Mouse (Mus musculus): ENCODE results near the gene Ikzf2.

Gene Ikzf2

GRCm38 (mm10) chr1:69659779-69660178, 27.3 kb downstream of the Ikzf2 start:
- DNase-seq = no peak

- no peak for DNase-seq
Measured at GRCm38 (mm10) chr1:69658051-69658450, 29.0 kb downstream of the Ikzf2 start.

- DNase-seq = no peak
Measured at GRCm38 (mm10) chr1:69657455-69657854, 29.6 kb downstream of the Ikzf2 start.

DNA sequence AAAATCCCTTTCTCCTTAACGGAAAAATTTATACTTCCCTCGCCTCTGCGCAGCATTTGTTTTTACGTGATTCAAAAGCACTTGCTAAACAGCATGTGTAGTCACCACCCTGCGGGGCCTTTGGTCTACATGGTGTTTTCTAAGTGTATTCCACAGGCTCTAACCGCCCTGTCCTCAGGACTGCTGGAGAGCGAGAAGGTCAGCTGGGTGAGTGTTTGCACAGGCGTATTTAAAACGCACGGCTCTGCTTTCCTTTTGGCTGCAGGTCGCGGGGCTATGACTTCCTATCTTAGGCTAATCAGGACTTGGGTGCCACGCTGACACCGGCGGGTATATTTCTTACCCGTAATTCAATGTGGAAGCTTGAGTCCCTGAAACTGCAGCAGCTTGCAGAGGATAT, 30.1 kb downstream of the Ikzf2 start:
- DNase-seq = no peak

GRCm38 (mm10) chr1:69656047-69656782, 30.8 kb downstream of the Ikzf2 start:
- no peak for DNase-seq

GRCm38 (mm10) chr1:69655368-69655767, 31.7 kb downstream of the Ikzf2 start:
- DNase-seq = no peak

DNA sequence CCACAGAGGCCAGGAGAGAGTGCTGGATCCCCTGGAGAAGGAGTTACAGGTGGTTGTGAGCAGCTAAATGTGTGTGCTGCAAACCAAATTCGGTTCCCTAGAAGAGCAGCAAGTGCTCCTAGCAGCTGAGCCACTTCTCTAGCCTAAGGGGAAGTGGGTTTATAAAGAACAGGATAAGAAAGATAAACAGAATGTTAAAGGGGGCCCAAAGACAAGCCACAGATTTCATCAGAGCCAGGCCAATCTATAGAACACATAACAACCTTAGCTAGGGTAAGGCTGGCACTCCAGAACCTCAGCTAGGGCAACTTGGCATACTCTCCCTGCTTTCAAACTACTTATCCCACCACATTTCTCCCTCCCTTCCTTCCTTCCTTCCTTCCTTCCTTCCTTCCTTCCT, 32.1 kb downstream of the Ikzf2 start:
- DNase-seq = no peak

GRCm38 (mm10) chr1:69653419-69653818, 33.6 kb downstream of the Ikzf2 start:
- no peak for DNase-seq

- no peak for DNase-seq
Measured at GRCm38 (mm10) chr1:69643138-69643537, 43.9 kb downstream of the Ikzf2 start.

DNA sequence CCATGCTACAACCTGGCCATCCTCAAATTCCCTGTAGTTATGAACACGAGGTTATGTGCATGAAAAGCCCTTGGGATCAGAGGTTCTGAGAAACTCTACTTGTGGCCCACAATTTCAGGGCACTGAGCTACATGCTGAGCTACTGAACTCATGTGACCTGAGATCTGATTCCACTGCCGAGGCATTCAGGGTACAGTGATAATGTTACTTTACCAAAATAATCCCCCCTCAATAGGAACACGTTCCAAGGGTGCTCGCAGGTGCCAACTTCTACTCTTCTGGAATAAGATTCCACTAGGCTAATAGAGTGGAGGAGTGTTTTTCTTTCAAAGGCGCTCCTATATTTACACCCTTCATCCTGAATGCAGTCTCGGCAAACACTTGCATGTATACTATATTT, 45.1 kb downstream of the Ikzf2 start:
- no peak for DNase-seq

- DNase-seq = no peak
Measured at GRCm38 (mm10) chr1:69638321-69638720, 48.7 kb downstream of the Ikzf2 start.

DNA sequence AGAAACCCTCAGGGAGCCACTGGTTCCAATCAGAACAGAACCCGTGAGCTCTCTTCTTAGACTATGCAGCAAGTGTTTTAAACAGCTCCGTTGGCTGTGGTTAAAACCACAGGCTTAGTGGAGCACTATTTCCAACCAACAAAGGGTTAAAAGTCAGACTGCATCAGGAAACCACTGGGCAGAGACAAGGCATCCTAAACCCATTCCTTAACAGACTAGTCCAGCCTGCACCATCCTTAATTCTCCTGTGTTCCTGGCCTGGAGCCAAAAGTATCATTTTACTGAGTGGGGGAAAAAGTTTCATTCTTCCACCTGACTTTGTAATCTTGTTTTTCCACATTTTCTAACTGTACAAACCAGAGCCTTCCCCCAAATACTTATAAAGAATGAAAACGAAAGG, 49.1 kb downstream of the Ikzf2 start:
- DNase-seq = no peak

DNA sequence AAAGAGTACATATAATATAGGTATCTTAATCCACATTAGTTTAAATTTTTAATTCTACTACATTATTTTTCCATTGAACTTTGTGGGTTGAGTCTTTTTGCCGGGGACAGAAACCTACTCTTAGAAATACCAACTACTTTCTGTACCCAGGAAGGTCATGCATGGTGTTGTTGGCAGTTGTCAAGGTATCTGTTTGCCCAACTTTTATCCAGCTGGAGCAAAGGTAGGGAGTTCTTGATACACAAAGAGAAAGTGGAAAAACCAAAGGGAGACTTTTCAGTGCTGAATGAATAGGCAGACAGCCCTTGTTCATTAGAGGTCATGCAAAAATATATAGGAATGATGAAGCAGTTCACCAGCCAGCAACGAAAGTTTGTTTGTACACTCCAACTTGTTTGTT, 52.8 kb downstream of the Ikzf2 start:
- no peak for DNase-seq

DNA sequence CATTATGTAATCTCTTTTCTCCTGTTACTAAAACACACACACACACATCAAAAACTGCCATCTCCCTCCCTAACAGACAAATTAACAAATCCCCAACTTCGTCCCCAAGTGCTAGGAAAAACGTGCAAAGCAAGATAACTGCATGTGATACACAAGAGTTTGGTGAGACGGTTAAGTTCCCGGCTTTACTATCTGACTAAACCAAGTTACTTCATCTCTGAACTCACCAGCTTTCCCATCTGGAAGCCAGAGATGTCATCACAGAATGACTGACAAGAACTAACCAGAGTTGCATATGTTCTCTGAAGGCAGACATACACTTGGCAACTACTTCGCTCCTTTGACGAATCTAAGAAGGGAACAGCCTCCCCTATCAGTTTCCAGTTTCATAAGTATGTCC, 56.5 kb downstream of the Ikzf2 start:
- no peak for DNase-seq

GRCm38 (mm10) chr1:69629513-69629912, 57.5 kb downstream of the Ikzf2 start:
- DNase-seq = no peak

DNA sequence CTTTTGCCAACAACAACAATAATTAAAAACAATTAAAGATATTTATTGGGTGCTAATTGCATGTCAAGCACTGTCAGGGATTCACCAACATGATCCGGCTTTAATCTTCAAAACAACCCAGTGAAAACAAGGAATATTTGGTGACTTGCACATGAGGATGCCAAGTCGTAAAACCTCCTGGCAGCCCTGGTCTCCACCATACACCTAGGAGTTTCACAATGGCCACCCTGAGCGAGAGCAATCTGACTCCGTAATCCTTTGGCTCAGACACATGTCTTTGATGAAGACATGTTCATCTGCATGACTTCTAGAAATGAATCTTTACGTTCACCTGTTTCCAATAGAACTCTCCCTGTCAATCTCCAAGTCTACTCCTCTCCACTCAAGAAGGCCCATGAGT, 75.0 kb downstream of the Ikzf2 start:
- DNase-seq = no peak

GRCm38 (mm10) chr1:69611204-69611725, 75.8 kb downstream of the Ikzf2 start:
- no peak for DNase-seq

GRCm38 (mm10) chr1:69610791-69611190, 76.3 kb downstream of the Ikzf2 start:
- no peak for DNase-seq

- no peak for DNase-seq
Measured at GRCm38 (mm10) chr1:69608846-69609245, 78.2 kb downstream of the Ikzf2 start.

- DNase-seq = no peak
Measured at GRCm38 (mm10) chr1:69606844-69607243, 80.2 kb downstream of the Ikzf2 start.

DNA sequence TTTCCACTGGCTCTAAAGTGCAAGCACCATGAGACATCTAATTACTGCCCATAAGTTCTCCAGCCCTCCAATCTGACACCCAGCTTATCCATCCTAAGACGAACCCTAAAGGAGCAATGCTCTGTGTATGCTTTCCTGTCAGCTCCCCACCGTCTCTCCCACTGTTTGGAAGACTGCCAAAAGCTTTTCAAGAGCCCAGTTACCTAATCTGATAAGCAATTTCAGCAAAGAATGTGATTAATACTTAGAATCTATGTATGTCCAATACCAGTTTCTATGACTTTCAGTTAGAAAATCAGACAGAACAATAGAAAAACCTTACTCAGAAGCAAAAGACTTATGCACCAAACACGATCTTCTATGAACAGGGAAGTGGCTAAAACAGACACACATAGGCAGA, 82.8 kb downstream of the Ikzf2 start:
- no peak for DNase-seq

GRCm38 (mm10) chr1:69600954-69601353, 86.1 kb downstream of the Ikzf2 start:
- DNase-seq = no peak

GRCm38 (mm10) chr1:69599074-69599772, 87.8 kb downstream of the Ikzf2 start:
- no peak for DNase-seq

DNA sequence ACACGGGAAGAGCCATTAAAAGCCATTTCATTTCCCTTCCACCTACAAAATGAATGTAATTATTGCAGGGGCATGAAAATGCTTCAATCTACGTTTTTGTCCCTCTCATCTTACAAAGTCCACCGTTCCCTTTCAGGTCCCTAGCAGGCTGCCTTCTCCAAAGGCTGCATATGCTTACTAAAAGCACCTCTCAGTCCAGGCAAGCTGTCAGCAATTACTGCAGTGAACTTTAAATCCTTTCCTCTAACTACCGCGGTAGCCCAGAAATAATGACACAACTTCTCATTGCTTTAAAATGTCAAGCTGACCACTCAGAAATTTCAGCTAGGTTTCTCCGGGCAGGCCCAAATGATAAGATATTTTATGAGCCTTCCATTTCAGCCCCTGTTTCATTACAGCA, 95.2 kb downstream of the Ikzf2 start:
- DNase-seq = no peak
